Mouse (Mus musculus) spleen, adult 2 months (tissue): Measurements from ENCODE around the gene Slc17a9.

Experiments used
- CTCF ChIP-seq: fragments of 200-500 bp; IDR thresholded peaks from 2 replicates; pipeline ENCODE4 v1.5.1; 2011; ENCODE audit warnings: mild to moderate bottlenecking, inconsistent platforms; ENCODE audit not compliant: insufficient read depth, insufficient read length, insufficient replicate concordance; ENCODE audit errors: extremely low read depth
- POLR2A ChIP-seq: fragments of 200-500 bp; IDR thresholded peaks from 2 replicates; pipeline ENCODE4 v1.6.1; 2011; ENCODE audit warnings: low read depth, low read length, inconsistent platforms

- TF ChIP-seq CTCF (no peak), POLR2A (no peak)
These were observed 17.8 kb downstream of the Slc17a9 start for GRCm38 (mm10) chr2:180742820-180743219.
